ENCODE assay signal across 22 mouse cellular contexts in genomic region chr9:117298991-117299390, GRCm38 (mm10).
DNase-seq lines count a peak whose midpoint lies in the region; ATAC-seq lines count a peak whose summit lies in the region.
"Had no signal": no experiment of that assay in that cellular context is flagged by ENCODE, and none has a peak within 500 bp of the region (broad histone marks: within the 10 kb centered on the region; RNA-seq: fewer than 3 reads in every experiment).

No protein-coding gene starts in this region.

- no peak overlapping the region for H3K27ac ChIP-seq in forebrain, embryonic 14.5 days (ENCODE audit: low read depth, low read length)
- no peak overlapping the region for H3K27ac ChIP-seq in forebrain, embryonic 12.5 days
- H3K27ac ChIP-seq in hindbrain, embryonic 13.5 days: peak overlapping the region; percentile 30; the same call in 1 of the 2 replicates
- no peak overlapping the region for H3K27ac ChIP-seq in hindbrain, embryonic 10.5 days
- H3K27ac ChIP-seq in neural tube, embryonic 15.5 days (replicated peaks): peak overlapping the region; percentile 37; the same call in 1 of the 2 replicates
- H3K27ac ChIP-seq: embryonic facial prominence, embryonic 15.5 days; gastrocnemius, adult 2 months; heart, embryonic 10.5 days; intestine, embryonic 15.5 days had no signal

- DNase-seq in forebrain, embryonic 14.5 days (ENCODE audit: low spot score): no peak
- DNase-seq in hindbrain, embryonic 10.5 days (ENCODE audit: low spot score): no peak
- DNase-seq in neural tube, embryonic 10.5 days (ENCODE audit: extremely low spot score, low spot score): no peak
- DNase-seq in retina, postnatal 7 days (ENCODE audit: low read depth, low spot score): peak; percentile 27
- no peak for DNase-seq in urinary bladder, postnatal 10 days (ENCODE audit: low spot score)
- DNase-seq: adrenal gland, adult 2 months; adrenal gland, postnatal 25 days; cerebellum, adult 11 months; cerebellum, adult 8-10 months; embryo, embryonic 11 days; gastrocnemius, adult 2 months; gastrocnemius, postnatal 25 days; heart, postnatal 10 days; heart, postnatal 4 days; kidney, adult 18-20 months had no signal

- 79% methylated on average over 7 of the region's 7 CpGs for WGBS in forebrain, embryonic 14.5 days
- 84% methylated on average over 7 of the region's 7 CpGs for WGBS in forebrain, embryonic 12.5 days
- WGBS in hindbrain, embryonic 13.5 days: 61% methylated on average over 7 of the region's 7 CpGs
- 84% methylated on average over 7 of the region's 7 CpGs for WGBS in hindbrain, embryonic 10.5 days
- WGBS in neural tube, embryonic 15.5 days: 52% methylated on average over 7 of the region's 7 CpGs

- 0 out of 2 replicates have a peak, but pooled peaks have one; percentile 4 for ATAC-seq in forebrain, embryonic 14.5 days
- ATAC-seq in forebrain, embryonic 12.5 days (ENCODE audit: low FRiP score): no peak
- ATAC-seq in hindbrain, embryonic 13.5 days (ENCODE audit: low FRiP score): no peak
- no peak for ATAC-seq in neural tube, embryonic 15.5 days (ENCODE audit: low FRiP score)
- ATAC-seq: intestine, embryonic 15.5 days had no signal

- H3K9ac ChIP-seq in forebrain, embryonic 14.5 days (ENCODE audit: low read length): no peak overlapping the region
- H3K9ac ChIP-seq in forebrain, embryonic 12.5 days: no peak overlapping the region
- H3K9ac ChIP-seq in hindbrain, embryonic 13.5 days: no peak overlapping the region
- H3K9ac ChIP-seq in neural tube, embryonic 15.5 days (replicated peaks): no peak overlapping the region
- H3K9ac ChIP-seq: embryonic facial prominence, embryonic 15.5 days; intestine, embryonic 15.5 days had no signal

- no peak overlapping the region for H3K4me3 ChIP-seq in forebrain, embryonic 14.5 days (ENCODE audit: low read depth, low read length)
- no peak overlapping the region for H3K4me3 ChIP-seq in forebrain, embryonic 12.5 days (replicated peaks)
- H3K4me3 ChIP-seq in hindbrain, embryonic 13.5 days: no peak overlapping the region
- no peak overlapping the region for H3K4me3 ChIP-seq in hindbrain, embryonic 10.5 days
- H3K4me3 ChIP-seq in neural tube, embryonic 15.5 days (replicated peaks): no peak overlapping the region
- H3K4me3 ChIP-seq: embryonic facial prominence, embryonic 15.5 days; erythroblast, embryonic 14.5 days; gastrocnemius, adult 2 months; heart, embryonic 10.5 days; intestine, embryonic 15.5 days had no signal

- no peak overlapping the region for H3K4me2 ChIP-seq in forebrain, embryonic 14.5 days (ENCODE audit: low read length)
- no peak overlapping the region for H3K4me2 ChIP-seq in forebrain, embryonic 12.5 days
- H3K4me2 ChIP-seq in hindbrain, embryonic 13.5 days: no peak overlapping the region
- H3K4me2 ChIP-seq in neural tube, embryonic 15.5 days: no peak overlapping the region
- H3K4me2 ChIP-seq: embryonic facial prominence, embryonic 15.5 days; intestine, embryonic 15.5 days had no signal

- H3K36me3 ChIP-seq in forebrain, embryonic 14.5 days (ENCODE audit: control insufficient read depth, insufficient read depth, low read length): no peaks in the 10 kb centered on the region
- H3K36me3 ChIP-seq in forebrain, embryonic 12.5 days (replicated peaks): no peaks in the 10 kb centered on the region
- no peaks in the 10 kb centered on the region for H3K36me3 ChIP-seq in hindbrain, embryonic 13.5 days
- H3K36me3 ChIP-seq in hindbrain, embryonic 10.5 days: no peaks in the 10 kb centered on the region
- no peaks in the 10 kb centered on the region for H3K36me3 ChIP-seq in neural tube, embryonic 15.5 days
- H3K36me3 ChIP-seq: embryonic facial prominence, embryonic 15.5 days; heart, embryonic 10.5 days; intestine, embryonic 15.5 days had no signal

- 0 out of 2 replicates have a peak, but pooled peaks cover 3% of the 10 kb centered on the region for H3K27me3 ChIP-seq in forebrain, embryonic 14.5 days (replicated peaks; ENCODE audit: control insufficient read depth, insufficient read depth, low read length)
- peaks cover 12% of the 10 kb centered on the region; the same call in 1 of the 2 replicates for H3K27me3 ChIP-seq in forebrain, embryonic 12.5 days
- H3K27me3 ChIP-seq in hindbrain, embryonic 13.5 days: no peaks in the 10 kb centered on the region
- no peaks in the 10 kb centered on the region for H3K27me3 ChIP-seq in hindbrain, embryonic 10.5 days (ENCODE audit: insufficient read depth, poor library complexity, severe bottlenecking)
- no peaks in the 10 kb centered on the region for H3K27me3 ChIP-seq in neural tube, embryonic 15.5 days (replicated peaks)
- H3K27me3 ChIP-seq: embryonic facial prominence, embryonic 15.5 days; intestine, embryonic 15.5 days had no signal

- H3K9me3 ChIP-seq in forebrain, embryonic 14.5 days (replicated peaks; ENCODE audit: control insufficient read depth, low read length): no peaks in the 10 kb centered on the region
- no peaks in the 10 kb centered on the region for H3K9me3 ChIP-seq in forebrain, embryonic 12.5 days
- H3K9me3 ChIP-seq in hindbrain, embryonic 13.5 days: no peaks in the 10 kb centered on the region
- H3K9me3 ChIP-seq in hindbrain, embryonic 10.5 days: no peaks in the 10 kb centered on the region
- H3K9me3 ChIP-seq in neural tube, embryonic 15.5 days (replicated peaks): no peaks in the 10 kb centered on the region
- H3K9me3 ChIP-seq: embryonic facial prominence, embryonic 15.5 days; heart, embryonic 10.5 days; intestine, embryonic 15.5 days had no signal

- H3K4me1 ChIP-seq in forebrain, embryonic 14.5 days (ENCODE audit: control insufficient read depth, insufficient read depth, low read length): no peaks in the 10 kb centered on the region; the same call in 1 of the 2 replicates
- H3K4me1 ChIP-seq in forebrain, embryonic 12.5 days: peaks cover 8% of the 10 kb centered on the region
- H3K4me1 ChIP-seq in hindbrain, embryonic 13.5 days (replicated peaks): peaks cover 15% of the 10 kb centered on the region
- H3K4me1 ChIP-seq in hindbrain, embryonic 10.5 days (replicated peaks): peaks cover 3% of the 10 kb centered on the region
- peaks cover 8% of the 10 kb centered on the region; the same call in 1 of the 2 replicates for H3K4me1 ChIP-seq in neural tube, embryonic 15.5 days
- H3K4me1 ChIP-seq: embryonic facial prominence, embryonic 15.5 days; heart, embryonic 10.5 days; intestine, embryonic 15.5 days had no signal

Comparison
In these comparisons a context has a peak if more than half of its experiments do, and no peak if none do; other contexts are left out.
1. H3K27ac ChIP-seq: peak in hindbrain, embryonic 13.5 days (single experiment) and neural tube, embryonic 15.5 days (single experiment); none in forebrain, embryonic 14.5 days (single experiment), forebrain, embryonic 12.5 days (single experiment) and hindbrain, embryonic 10.5 days (single experiment).